Mouse (Mus musculus) common myeloid progenitor, adult 5-6 weeks (primary cell): ENCODE data around the gene Gm12216. TPM values are rescaled to one million over a fixed set of nuclear protein-coding genes. Genes with fewer than 3 reads are reported as not detected.
"Not testable (repeated sequence)": the region's sequence is repeated elsewhere in the genome, so short reads cannot be mapped to it uniquely, and the experiment has no call there.

Experiments used
- ATAC-seq: replicated peaks from 2 replicates; pipeline ENCODE4 v1.8.0; 2016; ENCODE audit warnings: low read depth, mild to moderate bottlenecking, moderate TSS enrichment, inconsistent platforms; ENCODE audit not compliant: poor library complexity, severe bottlenecking
- total RNA-seq: library from RNA; stranded (forward); fragments of 200-1000, 187-1606 nt; gene quantifications from 2 replicates; pipeline ENCODE4 v1.2.3, GENCODE M21; 2017

Gm12216 gene
- total RNA-seq, 1 experiment from 2014 or later = 4.5 TPM

DNA sequence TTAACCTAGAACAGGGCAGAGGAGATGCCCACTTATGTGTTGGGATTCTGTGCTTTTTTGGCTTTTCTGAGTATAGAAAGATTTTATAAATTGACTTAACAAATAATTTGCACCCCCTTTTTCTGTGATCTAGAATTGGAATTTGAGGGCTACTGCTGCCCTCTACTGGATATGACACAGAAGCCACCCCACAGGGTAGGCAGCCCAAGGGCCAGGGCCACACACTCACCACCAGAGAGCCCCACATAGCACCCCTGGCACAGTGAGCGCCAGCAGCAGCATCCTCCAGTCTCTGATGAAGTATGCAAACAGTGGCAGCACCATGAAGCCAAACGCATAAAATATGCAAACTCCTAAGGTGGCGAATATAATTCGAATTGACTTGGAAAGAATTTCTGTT is 15.7 kb upstream of the Gm12216 start:
- peak; percentile 93 for ATAC-seq

DNA sequence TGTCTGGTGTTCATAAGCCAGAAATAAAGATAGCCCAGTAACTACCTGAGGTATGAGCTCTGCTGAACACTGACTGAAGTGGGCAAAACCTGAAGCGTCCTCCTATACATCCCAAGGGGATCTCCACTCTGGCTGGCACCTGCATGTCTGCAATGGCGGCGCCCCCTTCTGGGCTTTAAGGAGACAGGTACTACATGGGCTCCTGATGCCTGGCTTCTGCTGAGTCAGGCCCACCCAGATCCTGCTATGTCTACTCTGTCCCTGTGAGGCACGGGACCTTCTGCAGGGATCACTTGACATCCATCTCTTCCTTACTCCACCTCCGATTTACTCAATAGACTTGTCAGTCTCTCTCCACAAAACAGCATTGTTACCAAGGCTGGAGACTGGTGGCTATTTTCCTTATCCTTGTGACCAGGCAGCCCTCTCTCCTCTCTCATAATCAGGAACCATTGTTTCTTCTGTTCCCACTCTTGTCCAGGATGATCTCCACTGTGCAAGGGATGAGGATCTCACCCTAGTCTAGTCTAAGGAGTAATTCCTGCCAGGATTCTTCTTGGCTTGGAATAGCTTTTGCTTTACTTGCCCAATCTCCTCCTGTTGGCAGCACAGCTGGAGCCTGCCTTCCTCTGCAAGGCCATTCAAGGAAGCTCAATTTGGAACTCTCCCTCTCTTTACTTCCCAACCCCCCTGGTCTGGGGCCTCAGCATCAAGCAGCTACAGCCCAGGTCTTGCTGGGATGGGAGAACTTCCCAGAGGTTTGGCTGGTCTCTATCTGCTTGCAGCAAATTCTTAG is 15.1 kb upstream of the Gm12216 start:
- ATAC-seq = not testable (repeated sequence)

DNA sequence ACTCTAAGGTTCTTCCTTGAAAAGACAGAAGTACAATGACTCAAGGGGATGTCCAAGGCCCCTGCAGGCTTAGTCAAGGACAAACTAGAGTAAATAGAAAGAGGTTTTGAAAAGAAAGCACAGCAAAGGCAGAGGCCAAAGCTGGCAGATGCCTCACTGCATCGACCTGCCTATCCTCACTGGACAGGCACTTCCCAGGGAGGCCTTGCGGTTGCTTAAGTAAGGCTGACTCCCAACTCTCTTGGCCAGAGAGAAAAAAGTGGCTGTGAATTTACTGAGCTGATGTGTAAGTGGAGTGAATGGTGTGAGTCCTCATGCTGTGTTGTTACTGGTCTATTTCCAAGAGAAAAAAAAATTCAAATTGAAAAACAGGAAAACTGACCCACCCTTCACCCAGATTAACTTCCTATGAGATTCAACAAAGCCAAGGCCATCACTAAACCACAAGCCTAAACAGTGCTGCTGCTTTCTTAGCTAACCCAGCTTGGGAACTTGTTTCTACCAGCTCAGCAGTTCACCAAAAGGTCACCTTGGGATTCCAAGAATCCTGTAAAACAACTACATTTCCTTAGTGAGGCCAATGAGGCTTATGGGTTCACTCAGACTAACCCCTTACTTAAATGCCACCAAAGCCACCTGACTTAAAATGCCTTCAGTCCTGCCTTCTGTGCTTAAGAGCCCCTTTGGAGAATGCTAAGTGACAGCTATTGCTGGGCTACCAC is 12.9 kb upstream of the Gm12216 start:
- no peak for ATAC-seq

DNA sequence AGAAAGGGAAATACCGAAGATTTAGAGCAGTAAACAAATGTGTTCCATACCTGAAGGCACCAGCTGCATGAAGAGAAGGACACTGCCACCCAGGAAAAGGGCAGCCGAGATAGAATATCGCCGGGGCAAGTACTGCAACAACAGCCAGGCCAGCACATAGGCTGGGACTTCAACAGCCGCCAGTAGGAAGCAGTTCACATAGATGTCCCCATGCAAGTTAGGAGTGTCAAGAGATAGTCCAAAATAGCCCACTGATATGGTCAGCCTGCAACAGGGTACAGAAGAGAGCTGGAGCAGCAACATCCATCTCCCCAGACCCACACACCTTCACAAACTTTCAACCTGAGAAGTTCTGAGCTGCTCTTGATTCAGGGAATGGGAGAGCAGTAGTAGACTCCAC is 10.1 kb upstream of the Gm12216 start:
- no peak for ATAC-seq

- 0 out of 2 replicates have a peak, but pooled peaks have one; percentile 24 for ATAC-seq
Measured at GRCm38 (mm10) chr11:53868323-53868722, 9.3 kb upstream of the Gm12216 start.

DNA sequence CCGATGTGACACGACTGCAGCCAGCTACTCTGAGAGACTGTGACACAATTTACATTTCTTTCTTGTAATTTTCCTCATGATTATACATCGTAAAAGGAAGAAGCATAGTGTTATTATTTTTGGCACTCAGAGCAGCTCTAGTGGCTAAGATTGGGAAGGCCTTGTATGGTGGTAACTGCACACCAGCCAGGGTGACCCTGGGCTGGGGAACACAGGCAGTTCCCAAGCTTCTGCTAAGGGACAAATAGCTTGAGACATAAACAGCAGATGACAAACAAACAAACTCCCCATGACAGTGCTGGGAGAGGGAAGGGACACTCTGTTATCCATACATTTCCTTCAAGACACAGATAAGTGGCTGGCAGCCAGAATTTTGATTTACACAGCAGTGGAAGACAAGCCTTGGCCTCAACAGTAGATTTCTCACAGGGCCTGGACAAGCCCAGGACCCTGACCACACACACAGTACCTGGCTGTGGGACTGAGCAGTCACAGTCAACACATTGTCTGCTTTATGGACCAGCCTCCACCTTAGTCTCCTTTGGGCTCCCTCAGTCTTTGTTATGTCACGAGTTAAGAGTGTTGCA is 5.8 kb upstream of the Gm12216 start:
- ATAC-seq = not testable (repeated sequence)

- not testable (repeated sequence) for ATAC-seq
Measured at GRCm38 (mm10) chr11:53860944-53861343, 1.9 kb upstream of the Gm12216 start.

DNA sequence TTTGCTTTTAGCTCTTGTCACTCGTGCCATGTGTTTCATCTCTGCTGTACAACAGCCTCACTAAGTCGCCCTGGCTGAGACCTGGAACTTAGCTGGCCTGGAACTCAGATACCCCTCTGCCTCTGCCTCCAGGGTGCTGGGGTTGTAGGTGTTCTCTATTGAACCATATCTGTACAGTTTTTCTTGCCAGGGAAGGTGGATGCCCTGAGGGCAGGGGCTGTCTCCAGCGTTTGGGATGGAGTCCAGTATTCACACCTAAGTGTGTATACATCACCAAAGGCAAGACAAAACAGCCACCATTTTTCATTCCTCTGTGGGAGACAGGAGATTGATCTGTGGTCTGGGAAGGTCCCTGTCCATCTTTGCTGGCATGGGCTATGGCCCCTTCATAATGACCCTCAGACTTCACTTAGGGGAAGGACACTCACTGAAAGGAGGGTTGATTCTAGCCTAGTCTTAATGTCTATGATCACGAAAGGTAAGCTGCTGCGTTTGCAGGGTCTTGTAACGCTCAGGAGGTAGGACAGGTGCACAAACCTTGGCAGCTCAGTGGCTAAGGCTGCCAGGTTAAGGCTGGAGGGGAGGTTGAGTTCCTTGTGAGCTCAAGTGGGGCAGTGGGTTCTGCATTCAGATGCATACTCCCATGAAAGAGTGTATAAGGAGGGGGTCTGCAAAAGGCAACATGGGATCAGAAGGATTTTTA is 847 bp downstream of the Gm12216 start:
- no peak for ATAC-seq

DNA sequence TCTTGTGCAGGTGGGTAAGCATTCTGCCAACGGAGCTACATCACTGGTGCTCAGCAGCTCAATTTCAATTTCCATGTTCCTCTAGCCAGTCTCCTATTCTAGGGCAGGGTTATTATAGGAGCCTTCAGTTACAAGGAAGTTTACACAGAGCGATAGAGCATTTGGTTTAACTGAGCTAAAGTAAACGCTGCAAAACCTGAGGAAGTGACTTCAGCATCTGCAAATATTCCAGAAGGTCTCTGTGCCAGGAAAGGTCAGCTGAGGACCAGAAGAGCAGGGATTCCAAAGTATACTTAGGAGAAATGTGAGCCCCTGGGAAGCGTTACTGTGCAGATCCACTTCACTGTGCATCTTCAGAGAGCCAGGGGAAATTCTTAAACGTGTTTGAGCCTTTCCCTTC is 5.4 kb downstream of the Gm12216 start:
- ATAC-seq = no peak

DNA sequence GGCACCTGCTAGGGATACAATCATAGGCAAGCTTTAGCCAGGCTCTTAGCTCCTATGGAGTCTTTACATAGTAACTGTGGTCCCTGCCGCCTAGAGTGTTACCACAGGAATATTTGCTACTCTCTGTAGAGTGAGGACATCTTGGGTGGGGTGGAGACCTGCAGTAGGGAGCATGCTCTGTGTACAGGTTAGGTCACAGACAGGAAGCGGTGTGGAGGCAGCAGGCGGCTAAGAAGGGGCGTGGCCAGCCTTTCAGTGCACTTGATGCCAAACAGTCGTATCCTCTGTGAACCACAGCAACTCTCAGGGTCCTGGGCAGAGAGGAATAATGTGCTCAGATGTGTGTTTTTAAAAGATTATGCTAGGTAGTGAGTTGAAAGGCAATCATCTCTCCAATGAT is 7.3 kb downstream of the Gm12216 start:
- ATAC-seq = peak; percentile 94

DNA sequence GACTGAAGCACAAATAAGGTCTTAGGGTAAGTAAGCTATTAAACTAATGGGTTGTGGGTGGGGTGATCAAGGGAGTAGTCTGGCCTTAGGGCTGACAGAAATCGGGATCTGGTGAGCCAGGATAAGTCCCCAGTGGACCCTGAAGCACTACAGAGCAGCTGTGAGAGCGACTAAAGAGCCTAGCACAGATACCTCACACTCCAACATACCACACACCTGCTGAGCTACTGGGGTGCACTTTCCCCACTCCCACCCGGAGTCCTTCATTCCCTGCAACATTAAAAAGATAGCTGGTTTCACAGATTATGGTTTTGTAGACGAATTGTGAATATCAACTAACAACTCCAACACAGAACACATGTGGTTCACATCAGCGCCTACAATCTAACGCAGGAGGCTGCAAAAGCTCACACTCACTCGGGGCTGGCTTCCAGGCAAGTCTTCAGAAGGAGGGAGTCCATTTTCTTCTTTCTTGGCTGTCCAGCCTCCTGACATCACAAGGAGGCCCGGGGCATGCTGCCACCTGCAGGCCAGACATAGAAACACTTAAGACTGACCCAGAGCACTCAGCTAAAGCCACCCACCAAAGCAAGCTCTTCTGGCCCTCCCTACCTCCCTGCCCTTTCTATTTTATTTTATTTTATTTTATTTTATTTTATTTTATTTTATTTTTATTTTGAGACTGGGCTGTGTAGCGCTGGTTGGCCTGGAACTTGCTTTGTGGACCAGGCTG is 9.3 kb downstream of the Gm12216 start:
- ATAC-seq = peak; percentile 77

- peak; percentile 31 for ATAC-seq
Measured at GRCm38 (mm10) chr11:53845680-53846079, 13.4 kb downstream of the Gm12216 start.

- ATAC-seq = no peak
Measured at GRCm38 (mm10) chr11:53843106-53843505, 15.9 kb downstream of the Gm12216 start.

GRCm38 (mm10) chr11:53842161-53842581 is 16.9 kb downstream of the Gm12216 start:
- no peak for ATAC-seq

DNA sequence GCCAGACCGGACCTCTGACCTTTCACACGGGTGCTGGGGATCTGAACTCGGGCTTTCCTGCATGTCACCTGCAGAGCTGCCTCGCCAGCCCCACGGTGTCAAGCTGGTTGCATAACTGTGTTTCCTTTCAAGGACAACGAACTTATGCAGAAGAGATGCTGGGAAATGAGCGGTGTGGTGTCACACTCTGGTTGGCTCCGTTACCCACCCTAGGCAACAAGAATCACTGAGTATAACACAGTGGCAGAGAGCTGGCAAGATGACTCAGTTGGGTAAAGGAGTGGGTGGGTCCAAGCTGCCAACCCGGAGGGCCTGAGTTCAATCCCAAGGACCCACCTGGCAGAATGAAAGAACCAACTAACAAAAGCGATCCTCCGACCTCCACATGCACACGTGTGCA is 17.5 kb downstream of the Gm12216 start:
- no peak for ATAC-seq

DNA sequence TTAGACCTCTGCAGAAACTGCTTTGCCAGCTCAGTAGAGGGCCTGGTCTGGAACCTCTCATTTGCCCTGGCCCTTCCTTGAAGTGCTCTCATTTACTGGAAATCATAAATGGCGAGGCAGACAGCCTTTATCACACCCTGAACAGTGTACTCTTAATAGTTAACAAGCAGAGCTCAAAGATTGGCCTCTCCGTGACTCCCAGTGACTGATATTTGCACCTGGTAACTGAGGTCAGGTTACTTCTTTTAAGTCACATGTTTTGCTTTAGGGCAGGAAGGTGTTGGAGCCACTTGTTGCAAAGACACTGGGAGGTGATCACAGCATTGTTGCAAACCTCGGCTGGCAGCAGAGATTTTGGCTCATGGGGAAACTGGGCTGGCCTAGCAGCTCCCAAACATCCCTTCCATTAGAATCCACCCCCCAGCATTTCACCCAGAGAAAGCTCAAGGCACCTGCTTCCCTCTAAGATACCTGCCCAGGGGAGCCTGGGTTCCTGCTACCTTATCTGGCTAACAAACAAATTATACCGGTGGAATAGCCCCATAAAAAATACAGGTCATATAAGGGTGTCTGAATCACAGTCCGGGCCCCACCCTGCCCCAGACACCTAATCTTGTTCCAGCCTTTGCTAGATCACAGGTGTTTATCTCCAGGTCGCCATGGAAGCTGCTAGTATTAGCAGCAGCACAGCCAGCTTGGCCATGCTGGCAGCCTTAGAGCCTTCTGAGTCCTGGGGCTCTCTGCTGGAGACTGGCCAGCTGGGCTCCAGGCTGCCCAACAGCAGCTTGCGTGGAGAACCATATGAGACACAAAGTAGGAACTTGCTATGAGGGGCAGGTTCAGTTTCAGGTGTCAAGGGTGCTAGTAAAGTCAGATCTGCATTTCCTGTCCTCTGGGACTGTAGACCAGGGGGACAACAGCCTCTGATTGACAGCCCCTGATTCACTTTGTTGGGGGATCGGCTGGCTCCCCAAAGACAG is 19.1 kb downstream of the Gm12216 start:
- ATAC-seq = no peak

DNA sequence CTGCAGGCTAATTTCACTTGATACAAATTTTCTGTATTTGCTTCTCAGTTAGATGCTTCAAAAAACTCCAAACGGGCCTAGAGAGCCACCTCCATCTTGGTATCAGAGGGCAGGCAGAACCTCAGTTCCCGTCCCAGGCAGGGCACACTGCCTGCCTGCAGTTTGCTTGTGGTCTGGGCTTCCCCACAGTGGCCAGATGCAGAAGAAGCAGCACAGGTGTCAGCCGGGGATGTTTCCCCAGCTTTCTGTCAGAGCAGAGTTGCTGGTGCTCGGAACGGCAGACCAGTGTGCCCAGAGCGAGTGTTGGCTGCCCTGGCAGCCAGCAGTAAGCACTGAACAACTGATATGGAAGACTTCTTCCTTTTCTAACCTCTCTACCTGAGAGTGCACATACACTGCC is 19.9 kb downstream of the Gm12216 start:
- peak; percentile 55 for ATAC-seq

- ATAC-seq = no peak
Measured at GRCm38 (mm10) chr11:53837731-53838130, 21.3 kb downstream of the Gm12216 start.
